Comparison of ENCODE assay signal across 13 mouse cellular contexts in the genomic region with DNA sequence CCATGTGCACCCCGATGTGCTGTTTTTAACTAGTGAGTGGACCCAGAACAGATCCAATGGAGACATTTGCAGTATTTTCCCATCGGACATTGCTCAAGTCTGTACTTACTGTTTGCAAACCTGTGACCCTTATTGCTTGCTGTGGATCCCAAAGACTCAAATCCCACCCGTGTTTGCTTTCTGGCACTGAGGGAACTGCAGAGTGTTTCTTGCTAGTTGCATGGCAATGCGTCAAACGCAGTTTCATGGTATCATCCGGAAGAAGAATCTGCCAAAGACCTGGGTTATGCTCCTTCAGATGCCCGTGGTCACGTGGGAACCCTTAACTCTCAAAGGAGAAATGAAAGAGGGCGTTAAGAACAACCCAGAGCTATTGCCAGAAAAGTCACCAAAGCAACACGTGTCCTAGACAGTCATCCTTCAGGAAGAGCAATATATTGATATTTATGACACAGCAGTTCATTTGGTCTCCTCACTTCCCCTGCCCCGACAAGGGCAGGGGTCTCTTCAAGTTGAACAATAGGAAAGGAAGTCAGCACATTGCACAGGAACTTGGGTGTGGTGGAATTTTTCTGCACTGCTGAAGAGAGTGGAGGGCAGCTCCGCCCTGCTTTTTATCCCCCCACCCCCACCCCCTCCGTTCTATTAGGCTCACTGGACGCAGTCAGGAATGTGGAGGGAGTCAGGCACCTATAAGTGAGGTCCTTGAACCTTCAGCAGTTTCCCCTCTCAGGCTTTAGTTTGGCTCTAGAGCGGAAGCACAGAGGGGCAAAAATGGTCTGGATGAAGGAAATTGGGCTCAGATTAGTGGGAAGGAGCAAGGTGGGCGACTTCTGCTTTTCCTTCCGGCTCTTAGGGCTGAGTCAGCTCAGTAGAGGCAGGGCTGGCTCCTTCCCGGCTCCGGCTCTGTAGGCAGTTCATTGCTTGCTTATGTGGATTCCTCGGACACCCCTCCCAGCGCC. TPM values are rescaled to one million over a fixed set of nuclear protein-coding genes. Genes with fewer than 3 reads are reported as not detected.
DNase-seq lines count a peak whose midpoint lies in the region; ATAC-seq and TF ChIP-seq lines count a peak whose summit lies in the region.
"Had no signal": no experiment of that assay in that cellular context is flagged by ENCODE, and none has a peak within 500 bp of the region (broad histone marks: within the 10 kb centered on the region; RNA-seq: fewer than 3 reads in every experiment).

No protein-coding gene starts in this region.

- 55% methylated on average over 21 of the region's 21 CpGs for WGBS in heart, embryonic 12.5 days
- WGBS in intestine, embryonic 16.5 days: 63% methylated on average over 21 of the region's 21 CpGs
- WGBS in lung, embryonic 15.5 days: 49% methylated on average over 21 of the region's 21 CpGs
- 83% methylated on average over 21 of the region's 21 CpGs for WGBS in midbrain, embryonic 10.5 days
- WGBS in forebrain, postnatal 0 days: 76% methylated on average over 21 of the region's 21 CpGs

- no peak for TF ChIP-seq POLR2A in ES-Bruce4 (IDR thresholded peaks at IDR 0.05; ENCODE audit: insufficient read depth, low read length)

- intact Hi-C loops in heart, postnatal 25 days (cut with DNase I): no loop called here

- peak overlapping the region; percentile 48 for H3K4me2 ChIP-seq in heart, embryonic 12.5 days
- no peak overlapping the region for H3K4me2 ChIP-seq in intestine, embryonic 16.5 days (ENCODE audit: low read depth, low read length)
- H3K4me2 ChIP-seq in lung, embryonic 15.5 days: peak overlapping the region; percentile 39
- H3K4me2 ChIP-seq in forebrain, postnatal 0 days (ENCODE audit: low read depth): no peak overlapping the region
- H3K4me2 ChIP-seq: forebrain, embryonic 12.5 days; neural tube, embryonic 12.5 days had no signal

- no peak for TF ChIP-seq CTCF in ES-Bruce4 (IDR thresholded peaks at IDR 0.05; ENCODE audit: low read depth, low read length)
- no peak for TF ChIP-seq CTCF in forebrain, postnatal 0 days (IDR thresholded peaks at IDR 0.05; ENCODE audit: low read depth)

- H3K4me3 ChIP-seq in heart, embryonic 12.5 days: no peak overlapping the region
- H3K4me3 ChIP-seq in ES-Bruce4 (ENCODE audit: low read depth, low read length): 0 out of 2 replicates have a peak overlapping the region, but pooled peaks have one; percentile 7
- H3K4me3 ChIP-seq in intestine, embryonic 16.5 days (ENCODE audit: low read length): no peak overlapping the region
- H3K4me3 ChIP-seq in lung, embryonic 15.5 days: no peak overlapping the region
- no peak overlapping the region for H3K4me3 ChIP-seq in midbrain, embryonic 10.5 days
- no peak overlapping the region for H3K4me3 ChIP-seq in forebrain, postnatal 0 days (ENCODE audit: low read depth, low read length)
- H3K4me3 ChIP-seq: forebrain, embryonic 12.5 days; neural tube, embryonic 12.5 days had no signal

- no peaks in the 10 kb centered on the region for H3K27me3 ChIP-seq in heart, embryonic 12.5 days (replicated peaks)
- peaks cover 2% of the 10 kb centered on the region; the same call in 1 of the 2 replicates for H3K27me3 ChIP-seq in ES-Bruce4 (ENCODE audit: control insufficient read depth, insufficient read depth, low read length, poor library complexity, severe bottlenecking)
- no peaks in the 10 kb centered on the region for H3K27me3 ChIP-seq in intestine, embryonic 16.5 days (replicated peaks; ENCODE audit: control insufficient read depth, insufficient read depth, low read length)
- H3K27me3 ChIP-seq in lung, embryonic 15.5 days: no peaks in the 10 kb centered on the region
- no peaks in the 10 kb centered on the region for H3K27me3 ChIP-seq in midbrain, embryonic 10.5 days (ENCODE audit: low read depth, poor library complexity, severe bottlenecking)
- H3K27me3 ChIP-seq in forebrain, postnatal 0 days (ENCODE audit: insufficient read depth, low read length): no peaks in the 10 kb centered on the region
- H3K27me3 ChIP-seq: forebrain, embryonic 12.5 days; neural tube, embryonic 12.5 days had no signal

- no peaks in the 10 kb centered on the region for H3K36me3 ChIP-seq in heart, embryonic 12.5 days
- no peaks in the 10 kb centered on the region for H3K36me3 ChIP-seq in ES-Bruce4 (ENCODE audit: control insufficient read depth, insufficient read depth, low read length, poor library complexity, severe bottlenecking)
- H3K36me3 ChIP-seq in intestine, embryonic 16.5 days (ENCODE audit: control insufficient read depth, insufficient read depth, low read length): no peaks in the 10 kb centered on the region
- H3K36me3 ChIP-seq in lung, embryonic 15.5 days: no peaks in the 10 kb centered on the region
- H3K36me3 ChIP-seq in midbrain, embryonic 10.5 days: no peaks in the 10 kb centered on the region
- no peaks in the 10 kb centered on the region for H3K36me3 ChIP-seq in forebrain, postnatal 0 days (ENCODE audit: insufficient read depth)
- H3K36me3 ChIP-seq: forebrain, embryonic 12.5 days; neural tube, embryonic 12.5 days had no signal

- H3K4me1 ChIP-seq in heart, embryonic 12.5 days (replicated peaks): peaks cover 14% of the 10 kb centered on the region
- no peaks in the 10 kb centered on the region for H3K4me1 ChIP-seq in ES-Bruce4 (ENCODE audit: control insufficient read depth, insufficient read depth, low read length)
- H3K4me1 ChIP-seq in intestine, embryonic 16.5 days (ENCODE audit: control insufficient read depth, insufficient read depth, low read length): peaks cover 12% of the 10 kb centered on the region
- peaks cover 31% of the 10 kb centered on the region for H3K4me1 ChIP-seq in lung, embryonic 15.5 days
- no peaks in the 10 kb centered on the region for H3K4me1 ChIP-seq in midbrain, embryonic 10.5 days
- H3K4me1 ChIP-seq in forebrain, postnatal 0 days (ENCODE audit: insufficient read depth): no peaks in the 10 kb centered on the region
- H3K4me1 ChIP-seq: forebrain, embryonic 12.5 days; neural tube, embryonic 12.5 days had no signal

- no peak overlapping the region for H3K9ac ChIP-seq in heart, embryonic 12.5 days
- no peak overlapping the region for H3K9ac ChIP-seq in ES-Bruce4 (ENCODE audit: low read depth, poor library complexity, severe bottlenecking)
- no peak overlapping the region for H3K9ac ChIP-seq in intestine, embryonic 16.5 days (ENCODE audit: low read depth, low read length)
- H3K9ac ChIP-seq in lung, embryonic 15.5 days: no peak overlapping the region
- H3K9ac ChIP-seq in forebrain, postnatal 0 days: no peak overlapping the region
- H3K9ac ChIP-seq: forebrain, embryonic 12.5 days; neural tube, embryonic 12.5 days had no signal

- H3K27ac ChIP-seq in heart, embryonic 12.5 days (ENCODE audit: poor library complexity, severe bottlenecking): peak overlapping the region; percentile 5; the same call in 1 of the 2 replicates
- H3K27ac ChIP-seq in ES-Bruce4 (ENCODE audit: insufficient read depth, low read length): no peak overlapping the region
- no peak overlapping the region for H3K27ac ChIP-seq in intestine, embryonic 16.5 days (ENCODE audit: low read length)
- peak overlapping the region; percentile 77 for H3K27ac ChIP-seq in lung, embryonic 15.5 days
- H3K27ac ChIP-seq in midbrain, embryonic 10.5 days (replicated peaks): no peak overlapping the region
- H3K27ac ChIP-seq in forebrain, postnatal 0 days (ENCODE audit: low read depth, low read length): no peak overlapping the region
- H3K27ac ChIP-seq: forebrain, embryonic 12.5 days; neural tube, embryonic 12.5 days had no signal

- DNase-seq in heart, postnatal 25 days (ENCODE audit: low spot score): no peak
- DNase-seq in midbrain, embryonic 10.5 days (ENCODE audit: low spot score): no peak
- DNase-seq in forebrain, postnatal 0 days: no peak
- no peak for DNase-seq in embryo, embryonic 9.5 days (ENCODE audit: extremely low spot score)
- DNase-seq: adrenal gland, adult 2 months; cerebellum, postnatal 14 days; spleen, adult 18-20 months had no signal

- H3K9me3 ChIP-seq in heart, embryonic 12.5 days (replicated peaks): no peaks in the 10 kb centered on the region
- no peaks in the 10 kb centered on the region for H3K9me3 ChIP-seq in ES-Bruce4 (replicated peaks; ENCODE audit: control insufficient read depth, insufficient read depth, low read length, poor library complexity, severe bottlenecking)
- no peaks in the 10 kb centered on the region for H3K9me3 ChIP-seq in intestine, embryonic 16.5 days (ENCODE audit: control insufficient read depth, low read length)
- no peaks in the 10 kb centered on the region for H3K9me3 ChIP-seq in lung, embryonic 15.5 days
- no peaks in the 10 kb centered on the region for H3K9me3 ChIP-seq in midbrain, embryonic 10.5 days (replicated peaks)
- no peaks in the 10 kb centered on the region for H3K9me3 ChIP-seq in forebrain, postnatal 0 days (ENCODE audit: low read length)
- H3K9me3 ChIP-seq: forebrain, embryonic 12.5 days; neural tube, embryonic 12.5 days had no signal

- ATAC-seq in heart, embryonic 12.5 days (ENCODE audit: insufficient number of reproducible peaks, low FRiP score): peak; percentile 72
- ATAC-seq in intestine, embryonic 16.5 days: peak; percentile 62
- ATAC-seq in lung, embryonic 15.5 days (ENCODE audit: borderline replicate concordance, extremely low read depth, low FRiP score, low TSS enrichment): peak; percentile 70
- no peak for ATAC-seq in forebrain, postnatal 0 days

- TF ChIP-seq EP300 in ES-Bruce4 (IDR thresholded peaks at IDR 0.05; ENCODE audit: insufficient read depth, low read depth, low read length): no peak

RNA-seq across cellular contexts. Expression of a gene that starts 32.4 kb away (rescaled TPM):
- 42.2 and 43.7 TPM in 2 replicates for polyA plus RNA-seq in heart, embryonic 12.5 days (2016; fragmentation: Nextera tagmentation; extraction: Ambion mirVana)
- 10 to 100 TPM; 16.8 to 18.9 TPM for total RNA-seq in heart, postnatal 25 days (2021)
- 9.1 and 10.3 TPM in 2 replicates for polyA plus RNA-seq in ES-Bruce4 (2011; ENCODE audit: insufficient read depth, insufficient read length, low read depth, missing spikeins)
- 18.1 TPM in 2 replicates for polyA plus RNA-seq in intestine, embryonic 16.5 days (2015; fragmentation: Nextera tagmentation; extraction: Ambion mirVana)
- 22.2 and 23.6 TPM in 2 replicates for polyA plus RNA-seq in lung, embryonic 15.5 days (2015; fragmentation: Nextera tagmentation; extraction: Ambion mirVana)
- 10.8 and 14.6 TPM in 2 replicates for polyA plus RNA-seq in midbrain, embryonic 10.5 days (2016; fragmentation: Nextera tagmentation; extraction: Ambion mirVana)
- 15.1 and 16.3 TPM in 2 replicates for total RNA-seq in forebrain, postnatal 0 days (2014; rRNA removed)
- 15.4 and 15.6 TPM in 2 replicates for polyA plus RNA-seq in forebrain, postnatal 0 days (2015; fragmentation: Nextera tagmentation; extraction: Ambion mirVana)

Comparison
In these comparisons a context has a peak if more than half of its experiments do, and no peak if none do; other contexts are left out.
1. H3K27ac ChIP-seq: peak in heart, embryonic 12.5 days (single experiment) and lung, embryonic 15.5 days (single experiment); none in ES-Bruce4 (single experiment), intestine, embryonic 16.5 days (single experiment), midbrain, embryonic 10.5 days (single experiment) and forebrain, postnatal 0 days (single experiment).
2. H3K4me2 ChIP-seq: peak in heart, embryonic 12.5 days (single experiment) and lung, embryonic 15.5 days (single experiment); none in intestine, embryonic 16.5 days (single experiment) and forebrain, postnatal 0 days (single experiment).